Mouse (Mus musculus): ENCODE data around the gene Asf1b.

DNA sequence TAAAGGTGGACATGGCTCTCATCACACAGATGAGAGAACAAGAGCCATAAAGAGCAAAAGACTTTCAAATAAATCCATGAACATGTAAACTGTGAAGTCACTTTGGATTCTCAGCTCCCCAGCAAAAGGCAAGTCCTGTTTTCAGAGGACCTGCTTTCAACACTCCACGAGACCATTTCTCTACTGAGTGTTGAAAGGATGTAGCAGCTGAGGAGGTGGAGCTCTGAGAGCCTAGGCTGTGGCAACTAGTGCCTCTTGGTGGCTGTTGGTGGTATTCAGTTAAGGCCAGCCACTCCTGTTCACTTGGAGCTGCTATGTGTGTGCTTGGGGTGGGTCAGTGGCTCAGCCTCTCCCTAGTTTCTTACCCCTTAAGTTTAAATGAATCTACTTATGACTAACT, 1.5 kb downstream of the Asf1b start:
- TF ChIP-seq CTCF (conservative IDR thresholded peaks at IDR 0.05; ENCODE audit: insufficient read depth, insufficient read length, low read depth, low read length) (no peak; the same call in 1 of the 2 replicates), POLR2A (IDR thresholded peaks at IDR 0.05; ENCODE audit: low read depth, low read length) (no peak)

Measured in kidney, adult 2 months (tissue).